Mouse (Mus musculus): ENCODE measurements around the gene Fam222b. TPM values are rescaled to one million over a fixed set of nuclear protein-coding genes. Genes with fewer than 3 reads are reported as not detected.

Fam222b gene
- polyA plus RNA-seq, 1 experiment from 2014 or later, result 18.2 TPM

DNA sequence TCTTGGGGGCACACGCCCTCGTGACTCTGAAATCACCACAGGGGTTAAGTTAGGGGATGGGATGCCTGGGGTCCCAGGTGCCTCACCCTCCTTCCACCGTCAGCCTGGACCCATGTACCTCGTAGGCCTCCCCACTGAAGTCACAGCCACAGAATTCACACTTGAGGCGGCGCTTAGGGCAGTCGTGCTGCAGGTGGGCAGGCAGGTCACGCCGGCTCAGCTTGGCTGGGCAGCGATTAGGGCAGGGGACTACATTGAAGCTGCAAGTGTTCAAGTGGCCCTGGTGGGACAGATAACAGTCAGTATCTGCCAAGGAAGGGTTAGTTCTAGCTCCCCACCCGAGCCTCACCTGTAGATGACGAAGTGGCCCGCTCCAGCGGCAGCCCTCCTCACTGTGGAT is 66.7 kb downstream of the Fam222b start:
- Histone ChIP-seq H3K4me2 (no peak overlapping the region), H3K27ac (peak overlapping the region; percentile 96; the same call in 1 of the 2 replicates), H3K9ac (no peak overlapping the region), H3K4me1 (peaks cover 62% of the 10 kb centered on the region), H3K36me3 (peaks cover 70% of the 10 kb centered on the region), H3K27me3 (no peaks in the 10 kb centered on the region), H3K4me3 (replicated peaks) (no peak overlapping the region), H3K9me3 (replicated peaks) (no peaks in the 10 kb centered on the region)
- 86% methylated on average over 14 of the region's 14 CpGs for WGBS
- no peak for ATAC-seq (replicated peaks; ENCODE audit: low FRiP score)

DNA sequence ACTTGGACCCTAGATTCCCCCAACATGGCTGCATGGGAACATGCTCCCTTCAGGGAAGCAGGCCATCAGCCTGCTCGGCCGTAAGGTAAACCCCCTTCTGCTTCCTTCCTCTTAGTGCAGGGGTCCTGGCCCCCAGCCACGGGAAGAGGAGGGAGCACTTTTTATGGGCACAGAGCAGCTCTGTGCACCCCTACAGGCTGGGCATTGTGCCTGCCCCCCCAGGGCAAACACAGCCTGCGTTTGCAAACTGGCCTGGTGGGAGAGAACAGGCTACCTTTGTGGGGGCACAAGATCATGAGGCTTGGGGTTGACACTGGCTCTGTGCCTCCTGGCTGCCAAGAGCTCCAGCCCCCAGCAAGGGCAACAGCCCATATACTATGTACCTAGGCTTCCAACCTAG is 67.5 kb downstream of the Fam222b start:
- no peak for ATAC-seq (replicated peaks; ENCODE audit: low FRiP score)
- WGBS, result 44% methylated on average over 4 of the region's 4 CpGs
- Histone ChIP-seq H3K27me3 (no peaks in the 10 kb centered on the region), H3K36me3 (peaks cover 62% of the 10 kb centered on the region), H3K27ac (peak overlapping the region; percentile 96), H3K9ac (peak overlapping the region; percentile 100; the same call in 1 of the 2 replicates), H3K9me3 (replicated peaks) (no peaks in the 10 kb centered on the region), H3K4me3 (replicated peaks) (peak overlapping the region; percentile 100; the same call in 1 of the 2 replicates), H3K4me1 (peaks cover 67% of the 10 kb centered on the region), H3K4me2 (peak overlapping the region; percentile 88)

DNA sequence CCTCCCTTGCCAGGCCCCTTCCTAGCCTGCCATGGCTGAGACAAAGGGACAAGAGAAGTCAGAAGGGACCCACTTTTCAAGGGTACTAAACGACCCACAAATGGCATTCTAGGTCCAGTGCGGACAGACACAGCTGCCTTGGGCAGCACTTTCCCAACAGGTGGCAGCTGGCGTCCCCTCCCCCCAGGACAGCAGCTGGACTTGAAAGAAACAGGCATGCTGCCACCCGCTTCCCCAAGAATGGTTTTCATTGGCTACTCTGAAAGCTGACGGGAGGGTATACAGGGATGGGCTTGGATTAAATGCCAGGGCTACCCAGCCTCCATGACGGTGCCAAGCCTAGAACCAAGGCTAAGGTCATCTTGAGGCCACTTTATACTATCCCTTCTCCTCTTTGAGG is 68.0 kb downstream of the Fam222b start:
- WGBS, result 44% methylated on average over 6 of the region's 6 CpGs
- Histone ChIP-seq H3K4me1 (peaks cover 67% of the 10 kb centered on the region), H3K9ac (peak overlapping the region; percentile 100)

DNA sequence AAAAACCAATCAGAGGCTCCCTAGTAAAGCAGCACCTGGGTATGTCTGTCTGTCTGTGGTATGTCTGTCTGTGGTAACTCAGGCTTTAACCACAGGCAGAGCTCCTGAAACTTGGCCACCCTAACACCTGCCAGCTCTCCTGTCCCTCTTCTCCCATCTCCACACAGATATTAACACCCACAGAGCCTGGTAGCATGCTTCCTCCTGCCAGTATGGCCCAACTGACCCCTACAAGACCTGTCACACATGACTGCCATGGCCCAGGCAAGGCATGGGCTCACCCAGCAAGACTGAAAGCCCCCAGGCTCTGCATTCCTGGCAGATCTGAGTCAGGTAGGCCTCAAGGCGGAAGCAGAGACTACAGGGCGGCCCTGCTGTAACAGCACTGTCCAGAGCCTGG is 68.6 kb downstream of the Fam222b start:
- WGBS, result 54% methylated on average over 2 of the region's 2 CpGs
- ATAC-seq (replicated peaks; ENCODE audit: low FRiP score), result 0 out of 2 replicates have a peak, but pooled peaks have one; percentile 0
- Histone ChIP-seq H3K4me1 (peaks cover 63% of the 10 kb centered on the region), H3K9me3 (replicated peaks) (no peaks in the 10 kb centered on the region), H3K4me3 (replicated peaks) (peak overlapping the region; percentile 100), H3K27me3 (no peaks in the 10 kb centered on the region), H3K9ac (peak overlapping the region; percentile 100), H3K36me3 (peaks cover 55% of the 10 kb centered on the region), H3K4me2 (peak overlapping the region; percentile 88), H3K27ac (peak overlapping the region; percentile 96)

More for the DNA sequence above, 68.0 kb downstream of the Fam222b start:
- Histone ChIP-seq H3K27me3 (no peaks in the 10 kb centered on the region), H3K9me3 (replicated peaks) (no peaks in the 10 kb centered on the region), H3K27ac (peak overlapping the region; percentile 96), H3K4me3 (replicated peaks) (peak overlapping the region; percentile 100), H3K4me2 (peak overlapping the region; percentile 88), H3K36me3 (peaks cover 57% of the 10 kb centered on the region)
- no peak for ATAC-seq (replicated peaks; ENCODE audit: low FRiP score)

DNA sequence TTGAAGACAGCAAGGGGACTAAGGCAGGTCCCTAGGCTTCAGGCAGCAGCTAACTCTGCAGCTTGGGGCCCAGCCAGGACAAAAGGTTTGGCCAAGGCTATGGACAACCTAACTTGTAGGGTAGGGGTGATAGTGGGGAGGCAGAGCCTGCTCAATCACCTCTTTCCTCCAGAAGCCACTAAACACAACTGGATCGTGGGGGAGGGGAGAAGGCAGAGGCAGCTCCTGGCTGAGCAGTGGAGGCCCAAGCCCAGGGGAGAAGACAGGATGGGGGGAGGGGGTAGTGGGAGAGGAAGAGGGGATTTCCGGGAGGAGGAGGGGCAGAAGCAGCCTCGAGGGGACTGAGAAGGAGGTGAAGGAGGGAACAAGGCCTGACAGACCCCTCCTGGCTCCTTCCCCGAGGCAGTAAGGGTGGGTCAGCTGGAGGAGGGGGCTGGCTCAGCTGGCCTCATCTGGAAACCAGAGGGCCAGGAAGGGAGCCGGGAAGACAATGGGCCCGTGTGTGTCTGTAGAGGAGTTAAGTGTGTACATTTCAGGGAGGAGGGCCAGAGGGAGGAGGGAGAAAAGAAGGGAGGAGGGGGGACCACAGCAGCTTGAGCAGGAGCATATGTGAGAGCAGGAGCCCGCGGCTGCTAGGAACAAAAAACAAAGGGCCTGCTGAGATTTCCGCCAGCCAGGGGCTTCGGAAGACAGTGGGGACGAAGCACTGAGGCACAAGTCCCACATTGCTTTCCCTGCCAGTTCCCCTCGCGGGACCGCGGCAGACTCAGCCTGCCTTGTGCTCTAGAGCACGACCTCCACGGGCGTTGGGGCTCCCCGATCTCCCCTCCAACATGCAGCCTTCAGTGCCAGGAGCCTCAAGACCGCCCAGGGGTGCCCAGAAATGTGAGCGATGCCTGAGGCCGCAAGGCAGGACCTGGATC is 69.5 kb downstream of the Fam222b start:
- Histone ChIP-seq H3K4me2 (peak overlapping the region; percentile 88), H3K9ac (peak overlapping the region; percentile 100), H3K4me1 (peaks cover 63% of the 10 kb centered on the region), H3K27ac (peak overlapping the region; percentile 96), H3K9me3 (replicated peaks) (no peaks in the 10 kb centered on the region), H3K4me3 (replicated peaks) (peak overlapping the region; percentile 100), H3K36me3 (peaks cover 46% of the 10 kb centered on the region), H3K27me3 (no peaks in the 10 kb centered on the region)
- under 1% methylated on average over 22 of the region's 22 CpGs for WGBS
- ATAC-seq (replicated peaks; ENCODE audit: low FRiP score), result peak; percentile 69

DNA sequence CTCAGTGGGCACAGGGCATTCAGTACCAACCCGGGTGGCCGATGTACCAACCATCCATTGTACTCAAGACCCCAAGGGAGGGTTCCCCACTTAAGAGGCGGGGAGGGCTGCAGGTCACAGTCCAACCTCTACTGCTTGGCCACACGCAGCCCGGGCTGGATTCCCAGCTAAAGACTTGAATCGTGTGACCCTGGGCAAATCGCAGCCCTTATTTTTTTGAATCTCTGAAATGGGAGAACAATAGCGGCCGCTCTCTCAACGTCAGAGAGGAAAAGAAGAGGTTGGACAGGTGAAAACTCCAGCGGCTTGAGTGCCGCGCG is 70.1 kb downstream of the Fam222b start:
- no peaks in the 10 kb centered on the region for H3K27me3 ChIP-seq
- peaks cover 59% of the 10 kb centered on the region for H3K4me1 ChIP-seq
- H3K36me3 ChIP-seq, result peaks cover 41% of the 10 kb centered on the region
- ATAC-seq (replicated peaks; ENCODE audit: low FRiP score), result no peak
- 0% methylated on average over 14 of the region's 14 CpGs for WGBS
- peak overlapping the region; percentile 88 for H3K4me2 ChIP-seq
- peak overlapping the region; percentile 100 for H3K4me3 ChIP-seq (replicated peaks)
- H3K9ac ChIP-seq, result peak overlapping the region; percentile 100
- no peaks in the 10 kb centered on the region for H3K9me3 ChIP-seq (replicated peaks)
- H3K27ac ChIP-seq, result peak overlapping the region; percentile 96

DNA sequence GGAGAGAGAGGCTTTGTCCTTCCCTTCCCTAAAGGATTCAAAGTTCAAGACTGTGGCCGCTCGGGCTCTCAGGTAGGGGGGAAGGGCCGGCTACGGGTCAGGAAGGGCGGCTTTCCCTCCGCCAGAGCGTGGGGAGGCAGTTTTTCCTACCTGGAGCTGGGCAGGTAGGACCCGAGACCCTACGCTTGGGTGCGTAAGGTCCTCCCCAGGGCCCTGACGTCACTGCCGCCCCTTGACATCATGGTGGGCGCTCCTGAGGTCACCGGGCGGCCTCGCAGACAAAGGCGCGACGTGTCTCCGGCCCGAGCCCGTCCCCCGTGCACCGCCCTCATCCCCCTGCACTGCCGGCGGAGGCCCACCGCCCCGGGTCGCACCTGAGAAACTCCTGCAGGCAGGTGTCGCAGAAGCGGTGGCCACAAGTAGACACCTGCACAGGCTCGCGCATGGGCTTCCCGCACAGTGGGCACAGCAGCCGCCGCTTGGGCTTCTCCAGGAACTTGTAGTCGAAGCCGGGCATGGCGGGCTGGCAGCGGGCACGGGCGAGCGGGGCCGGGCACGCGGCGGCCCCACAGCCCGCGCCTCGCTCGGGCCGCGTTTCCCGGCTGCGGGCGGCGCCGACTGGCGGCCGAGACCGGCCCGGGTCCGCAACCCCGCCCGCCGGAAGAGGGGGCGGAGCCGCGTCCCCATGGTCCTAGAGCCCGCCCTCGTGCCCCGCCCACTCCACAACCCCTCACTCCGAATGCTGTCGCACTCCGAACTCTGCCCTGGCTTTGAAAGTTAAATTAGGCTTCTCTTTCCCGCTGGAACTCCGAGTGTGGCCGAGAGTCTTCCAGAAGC is 70.7 kb downstream of the Fam222b start, which contains the start of gene Traf4:
Gene Traf4, minus strand, starts transcription at position 666 of the 837 bp plus-strand sequence.
- under 1% methylated on average over 78 of the region's 78 CpGs for WGBS
- peak; percentile 88 for ATAC-seq (replicated peaks; ENCODE audit: low FRiP score)

DNA sequence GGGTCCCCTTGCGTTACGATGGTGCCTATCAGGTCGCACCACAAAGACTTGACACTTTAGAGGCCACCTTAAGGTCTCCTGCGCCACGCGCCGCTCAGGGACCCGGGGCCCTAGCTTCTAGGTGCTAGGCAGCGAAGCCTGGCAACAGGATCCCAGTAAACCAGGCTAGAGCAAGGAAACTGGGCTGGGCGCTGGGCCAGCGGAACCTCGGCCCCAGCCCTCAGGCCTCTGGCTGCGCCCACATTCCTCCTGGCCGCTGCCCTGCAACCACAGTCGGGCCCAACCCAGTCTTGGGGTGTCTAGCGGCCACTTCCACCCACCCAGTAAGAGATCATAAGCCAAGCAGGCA is 71.3 kb downstream of the Fam222b start:
- Histone ChIP-seq H3K4me1 (peaks cover 53% of the 10 kb centered on the region), H3K27ac (peak overlapping the region; percentile 96), H3K4me2 (peak overlapping the region; percentile 88), H3K9me3 (replicated peaks) (no peaks in the 10 kb centered on the region), H3K27me3 (no peaks in the 10 kb centered on the region), H3K36me3 (peaks cover 30% of the 10 kb centered on the region), H3K4me3 (replicated peaks) (peak overlapping the region; percentile 100), H3K9ac (peak overlapping the region; percentile 100)
- ATAC-seq (replicated peaks; ENCODE audit: low FRiP score), result peak; percentile 38
- 3% methylated on average over 16 of the region's 16 CpGs for WGBS

More for the DNA sequence above, 70.7 kb downstream of the Fam222b start, which contains the start of gene Traf4:
- peak within 1 kb of the TSS; percentile 88 for H3K4me2 ChIP-seq
- H3K9ac ChIP-seq, result peak within 1 kb of the TSS; percentile 100
- H3K9me3 ChIP-seq (replicated peaks), result no peaks in the 10 kb centered on the region
- peaks cover 53% of the 10 kb centered on the region for H3K4me1 ChIP-seq
- no peaks in the 10 kb centered on the region for H3K27me3 ChIP-seq
- peak within 1 kb of the TSS; percentile 100 for H3K4me3 ChIP-seq (replicated peaks)
- H3K27ac ChIP-seq, result peak within 1 kb of the TSS; percentile 96
- H3K36me3 ChIP-seq, result peaks cover 35% of the 10 kb centered on the region

DNA sequence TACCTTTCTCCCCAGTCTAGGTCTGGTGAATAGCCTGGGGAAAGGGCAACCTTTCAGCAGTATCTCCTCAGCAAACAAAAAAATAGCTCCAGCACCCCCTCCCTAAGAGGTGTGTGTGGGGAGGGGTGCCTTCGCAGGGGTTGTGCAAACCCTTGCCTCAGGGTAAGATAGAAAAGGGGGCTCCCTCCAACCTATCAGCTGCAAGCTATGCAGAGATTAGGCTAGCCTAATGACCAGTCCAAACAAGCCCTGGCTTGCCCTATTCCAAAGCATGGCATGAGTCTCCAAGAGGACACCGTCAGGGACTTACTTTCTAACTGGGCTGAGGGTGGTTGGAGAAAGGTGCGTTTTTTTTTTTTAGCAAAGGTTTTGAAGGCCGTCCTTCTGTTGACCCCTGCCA is 71.7 kb downstream of the Fam222b start:
- ATAC-seq (replicated peaks; ENCODE audit: low FRiP score), result no peak
- peaks cover 30% of the 10 kb centered on the region for H3K36me3 ChIP-seq
- H3K4me1 ChIP-seq, result peaks cover 49% of the 10 kb centered on the region
- peak overlapping the region; percentile 100 for H3K9ac ChIP-seq
- H3K9me3 ChIP-seq (replicated peaks), result no peaks in the 10 kb centered on the region
- WGBS, result 48% methylated on average over 4 of the region's 4 CpGs
- H3K27ac ChIP-seq, result peak overlapping the region; percentile 96
- H3K4me2 ChIP-seq, result peak overlapping the region; percentile 88
- H3K4me3 ChIP-seq (replicated peaks), result peak overlapping the region; percentile 100
- no peaks in the 10 kb centered on the region for H3K27me3 ChIP-seq

DNA sequence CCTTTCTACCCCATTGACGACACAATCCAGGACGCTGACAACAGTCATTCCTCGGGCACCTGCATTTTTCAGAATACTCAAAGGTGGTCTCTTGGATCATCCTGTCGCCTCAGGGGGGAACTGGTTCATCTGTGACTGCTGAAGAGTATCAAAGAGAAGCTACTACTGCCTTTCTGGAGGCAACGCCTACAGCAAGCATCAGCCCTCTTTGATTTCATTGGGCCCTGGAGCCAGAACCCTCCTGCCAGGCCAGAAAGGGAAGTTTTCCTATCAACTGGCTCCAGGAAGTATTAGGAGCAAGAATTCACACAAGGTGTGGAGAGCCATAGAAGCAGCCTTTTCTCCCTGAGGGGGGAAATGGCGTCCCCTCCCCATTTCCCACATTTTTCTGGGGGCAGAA is 72.2 kb downstream of the Fam222b start:
- peak overlapping the region; percentile 88; the same call in 1 of the 2 replicates for H3K4me2 ChIP-seq
- peaks cover 45% of the 10 kb centered on the region for H3K4me1 ChIP-seq
- peak overlapping the region; percentile 96 for H3K27ac ChIP-seq
- H3K9me3 ChIP-seq (replicated peaks), result no peaks in the 10 kb centered on the region
- ATAC-seq (replicated peaks; ENCODE audit: low FRiP score), result no peak
- peaks cover 29% of the 10 kb centered on the region for H3K36me3 ChIP-seq
- 0 out of 2 replicates have a peak overlapping the region, but pooled peaks have one; percentile 100 for H3K9ac ChIP-seq
- WGBS, result 70% methylated on average over 6 of the region's 6 CpGs
- H3K27me3 ChIP-seq, result no peaks in the 10 kb centered on the region
- H3K4me3 ChIP-seq (replicated peaks), result no peak overlapping the region

DNA sequence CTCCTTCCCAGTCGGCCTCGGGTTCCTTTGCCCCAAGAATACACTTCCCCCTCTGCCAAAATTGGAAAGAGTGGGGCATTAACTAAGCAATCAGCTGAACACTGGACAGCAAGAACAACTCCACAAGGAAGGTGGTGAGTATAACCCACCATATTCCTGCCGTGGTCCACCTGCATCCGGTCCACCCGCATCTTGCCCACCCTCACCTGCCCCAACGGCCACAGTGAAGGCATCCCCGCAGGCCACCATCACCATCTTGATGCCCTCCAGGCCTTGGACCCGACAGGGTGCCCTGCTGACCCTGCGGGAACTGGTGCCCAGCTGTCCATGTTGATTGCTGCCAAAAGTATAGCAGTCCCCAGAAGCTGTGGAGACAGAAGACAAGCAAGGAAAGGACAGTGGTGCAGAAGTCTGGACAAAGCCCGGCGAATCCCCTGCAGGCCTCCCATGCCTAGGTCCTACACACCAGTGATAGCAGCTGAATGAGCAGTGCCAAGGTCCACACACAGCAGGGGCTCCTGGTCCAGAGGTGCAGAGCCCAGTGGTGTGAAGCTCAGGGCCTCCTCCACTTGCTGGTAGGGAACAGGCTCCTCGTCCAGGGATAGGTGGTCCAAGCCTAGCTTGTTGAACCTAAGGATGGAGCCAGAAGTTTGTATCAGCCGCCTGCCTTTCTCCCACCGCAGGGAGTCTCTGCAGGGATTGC is 72.9 kb downstream of the Fam222b start:
- H3K4me3 ChIP-seq (replicated peaks), result no peak overlapping the region
- ATAC-seq (replicated peaks; ENCODE audit: low FRiP score), result no peak
- peaks cover 37% of the 10 kb centered on the region for H3K4me1 ChIP-seq
- H3K9me3 ChIP-seq (replicated peaks), result no peaks in the 10 kb centered on the region
- H3K4me2 ChIP-seq, result no peak overlapping the region
- 92% methylated on average over 14 of the region's 14 CpGs for WGBS
- H3K27me3 ChIP-seq, result no peaks in the 10 kb centered on the region
- H3K27ac ChIP-seq, result 0 out of 2 replicates have a peak overlapping the region, but pooled peaks have one; percentile 96
- H3K9ac ChIP-seq, result no peak overlapping the region
- H3K36me3 ChIP-seq, result peaks cover 29% of the 10 kb centered on the region
